Mouse (Mus musculus): ENCODE measurements around the gene Ifnab.

Ifnab gene

DNA sequence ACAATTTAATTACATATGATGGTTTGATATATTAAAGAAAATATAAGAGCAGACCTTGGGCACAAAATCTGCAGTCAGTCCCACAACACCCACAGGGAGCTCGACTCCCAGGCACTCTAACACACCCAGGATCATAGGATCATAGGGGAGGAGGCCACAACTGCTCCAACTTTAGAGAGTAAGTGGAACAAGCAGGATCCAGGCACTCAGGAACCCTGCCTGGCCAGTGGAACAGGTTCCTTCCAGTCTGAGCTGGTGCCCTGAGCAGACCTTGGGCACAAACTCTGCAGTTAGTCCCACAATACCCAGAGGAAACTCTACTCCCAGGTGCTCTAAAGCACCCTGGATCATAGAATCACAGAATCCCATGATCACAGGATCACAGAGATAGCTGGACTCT is 35.7 kb downstream of the Ifnab start:
- no peak for DNase-seq

GRCm38 (mm10) chr4:88653644-88654043 is 37.5 kb downstream of the Ifnab start:
- no peak for DNase-seq

DNA sequence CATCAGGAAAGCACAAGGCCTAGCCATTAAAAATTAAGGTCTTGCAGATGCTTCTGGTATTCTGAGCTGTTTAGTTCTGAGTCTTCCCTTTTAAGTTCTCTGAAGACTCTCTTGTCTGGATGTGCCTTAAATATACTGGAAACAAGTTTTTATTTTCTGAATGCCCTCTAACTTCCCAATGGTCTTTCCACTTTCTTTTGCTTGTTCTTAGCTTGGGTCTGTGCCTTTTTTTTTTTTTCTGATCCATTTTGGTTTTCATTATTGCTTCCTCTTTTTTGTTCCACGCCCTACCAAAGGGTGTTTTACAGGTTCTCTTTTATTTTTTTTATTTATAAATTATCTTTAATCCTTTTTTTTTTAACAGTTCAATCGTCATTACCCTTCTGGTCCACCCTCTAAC is 46.8 kb downstream of the Ifnab start, which contains the start of gene Ifna13:
Gene Ifna13 (minus strand): TSS at position 101 of the 400 bp plus-strand sequence.
- DNase-seq, result no peak

DNA sequence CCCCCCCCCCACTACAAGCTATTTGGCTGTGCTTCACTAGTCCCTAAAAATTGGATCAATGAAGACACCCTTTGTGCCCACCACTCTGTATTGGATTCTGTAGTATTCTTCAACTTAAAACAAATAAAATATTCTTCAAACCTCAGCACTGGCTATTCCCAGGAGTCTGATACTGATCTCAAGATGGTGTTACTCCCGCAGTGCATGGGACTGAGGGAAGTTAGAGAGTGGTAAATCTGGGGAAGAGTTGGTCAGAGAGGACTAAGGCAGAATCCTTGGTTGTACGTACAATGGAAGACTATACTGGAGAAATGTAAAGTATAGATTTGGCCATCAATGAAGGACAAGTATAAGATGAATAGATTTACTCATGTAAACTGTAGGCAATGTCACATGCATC is 48.6 kb downstream of the Ifnab start:
- no peak for DNase-seq

GRCm38 (mm10) chr4:88641077-88641831 is 49.9 kb downstream of the Ifnab start:
- peak; percentile 85 to 96 for DNase-seq

GRCm38 (mm10) chr4:88640704-88641076 is 50.5 kb downstream of the Ifnab start:
- no peak for DNase-seq

Data from cerebellum, postnatal 36 days (tissue).